Mouse (Mus musculus) gastrocnemius, postnatal 14 days (tissue): ENCODE measurements around the gene Cd69. TPM values are rescaled to one million over a fixed set of nuclear protein-coding genes. Genes with fewer than 3 reads are reported as not detected.

Source experiments
- DNase-seq: peaks from one replicate; pipeline ENCODE4 v3.0.0; 2021; ENCODE audit warnings: mixed read lengths
- intact Hi-C: fragments of 180-260 bp; cut with DNase I; formaldehyde crosslinking; loops from one replicate; pipeline ENCODE4 v1.15.1; 2025; ENCODE audit warnings: low total_unique reads
- total RNA-seq, 2 experiments: library from RNA; stranded (reverse); gene quantifications; 2 replicates each; pipeline ENCODE4 v1.2.3; 2021

Cd69 gene
- total RNA-seq, 2 experiments from 2014 or later, result not detected

- intact Hi-C loops, result no loop called here
- DNase-seq, result no peak
Observed at GRCm38 (mm10) chr6:129232005-129232841, 43.0 kb downstream of the Cd69 start.

GRCm38 (mm10) chr6:129229774-129230578, 45.3 kb downstream of the Cd69 start:
- intact Hi-C loops, result no loop called here
- peak; percentile 68 for DNase-seq

GRCm38 (mm10) chr6:129228935-129229773, 46.1 kb downstream of the Cd69 start:
- DNase-seq, result no peak

GRCm38 (mm10) chr6:129225078-129225477, 50.2 kb downstream of the Cd69 start:
- no peak for DNase-seq
- intact Hi-C loops, result no loop called here

More at GRCm38 (mm10) chr6:129228935-129229773, 46.1 kb downstream of the Cd69 start:
- intact Hi-C loops, result no loop called here

GRCm38 (mm10) chr6:129224090-129224489, 51.1 kb downstream of the Cd69 start:
- DNase-seq, result no peak
- intact Hi-C loops, result no loop called here

- no peak for DNase-seq
- intact Hi-C loops, result no loop called here
Observed at GRCm38 (mm10) chr6:129223611-129224010, 51.6 kb downstream of the Cd69 start.

GRCm38 (mm10) chr6:129222188-129222800, 52.9 kb downstream of the Cd69 start:
- DNase-seq, result no peak
- intact Hi-C loops, result no loop called here

GRCm38 (mm10) chr6:129221053-129221452, 54.2 kb downstream of the Cd69 start:
- DNase-seq, result no peak
- intact Hi-C loops, result no loop called here

- DNase-seq, result no peak
- intact Hi-C loops, result no loop called here
Observed at GRCm38 (mm10) chr6:129219897-129220517, 55.2 kb downstream of the Cd69 start.

- intact Hi-C loops, result no loop called here
- peak; percentile 5 for DNase-seq
Observed at GRCm38 (mm10) chr6:129218191-129218696, 57.0 kb downstream of the Cd69 start.

Other genes with a start within 250 kb of the Cd69 start
- not detected for gene Klrb1f, start 229.5 kb downstream of the Cd69 start, total RNA-seq
- under 1 TPM; 0.25 to 0.35 TPM for gene Clec2e, start 174.5 kb downstream of the Cd69 start, total RNA-seq
- 10 to 100 TPM; 42.2 to 57.2 TPM for gene Clec2d, start 94.8 kb downstream of the Cd69 start, total RNA-seq
- not detected for gene 4922502D21Rik, start 56.4 kb upstream of the Cd69 start, total RNA-seq
- gene Clec12a, start 67.3 kb upstream of the Cd69 start, total RNA-seq, result under 1 TPM in 1 of 2 experiments, not detected in 1; 0.10 TPM
- not detected for gene Clec12b, start 110.4 kb upstream of the Cd69 start, total RNA-seq
- under 1 TPM in 1 of 2 experiments, not detected in 1; 0.35 TPM for gene Clec1b, start 121.9 kb upstream of the Cd69 start, total RNA-seq
- gene Clec9a, start 133.4 kb upstream of the Cd69 start, total RNA-seq, result not detected
- gene Clec1a, start 176.6 kb upstream of the Cd69 start, total RNA-seq, result 1 to 10 TPM; 3.5 to 4.5 TPM
- gene Olr1, start 231.7 kb upstream of the Cd69 start, total RNA-seq, result not detected
- gene Tmem52b, start 237.1 kb upstream of the Cd69 start, total RNA-seq, result not detected